Mouse (Mus musculus): Measurements from ENCODE around the gene Ptma. TPM values are rescaled to one million over a fixed set of nuclear protein-coding genes. Genes with fewer than 3 reads are reported as not detected.

Ptma gene
- polyA plus RNA-seq, 1 experiment, result 915 TPM

DNA sequence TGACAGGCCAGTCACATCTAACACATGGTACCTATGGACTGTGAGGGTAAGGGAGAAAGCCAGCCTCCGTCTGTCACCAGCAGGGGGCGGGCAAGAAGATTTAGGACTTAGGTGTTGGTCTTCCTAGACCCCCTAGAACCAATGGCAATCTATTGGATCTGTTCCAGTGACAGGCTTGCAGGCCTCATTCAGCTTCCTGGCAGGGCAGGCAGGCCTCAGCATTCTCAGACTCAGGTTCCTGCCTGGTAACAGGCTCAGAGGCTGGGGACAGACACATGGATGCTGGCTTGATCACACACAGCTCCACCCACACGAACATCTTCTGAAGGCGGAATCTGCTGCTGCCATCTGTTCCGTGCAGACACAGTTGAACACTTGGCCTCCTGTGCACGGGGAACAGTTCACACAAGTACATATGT, 25.4 kb upstream of the Ptma start:
- peak in 1 of 2 experiments; percentile 73 for DNase-seq (ENCODE audit: low read depth in 1 of 2, low spot score in 2 of 2)
- H3K4me3 ChIP-seq (ENCODE audit: extremely low read depth, insufficient read depth, insufficient read length), result no peak overlapping the region
- H3K36me3 ChIP-seq (ENCODE audit: control insufficient read depth, insufficient read depth, low read length), result no peaks in the 10 kb centered on the region
- H3K27ac ChIP-seq (ENCODE audit: insufficient read depth, low read length), result no peak overlapping the region; the same call in 1 of the 2 replicates
- 19% methylated on average over 6 of the region's 6 CpGs for WGBS
- H3K27me3 ChIP-seq (ENCODE audit: control insufficient read depth, insufficient read depth, low read length), result no peaks in the 10 kb centered on the region
- peaks cover 42% of the 10 kb centered on the region; the same call in 1 of the 2 replicates for H3K4me1 ChIP-seq (ENCODE audit: control insufficient read depth, insufficient read depth, insufficient read length)
- TF ChIP-seq CTCF (IDR thresholded peaks at IDR 0.05; ENCODE audit: extremely low read depth, insufficient read depth, insufficient read length, insufficient replicate concordance), result peak; percentile 53; the same call in 1 of the 2 replicates
- no peak for TF ChIP-seq POLR2A (IDR thresholded peaks at IDR 0.05; ENCODE audit: low read depth, low read length)

GRCm38 (mm10) chr1:86501559-86501958, 25.0 kb upstream of the Ptma start:
- no peak for TF ChIP-seq POLR2A (IDR thresholded peaks at IDR 0.05; ENCODE audit: low read depth, low read length)
- TF ChIP-seq CTCF (IDR thresholded peaks at IDR 0.05; ENCODE audit: extremely low read depth, insufficient read depth, insufficient read length, insufficient replicate concordance), result peak; percentile 82; the same call in 1 of the 2 replicates
- H3K27ac ChIP-seq (ENCODE audit: insufficient read depth, low read length), result no peak overlapping the region; the same call in 1 of the 2 replicates
- peak; percentile 83 to 87 for DNase-seq (ENCODE audit: low read depth in 1 of 2, low spot score in 2 of 2)
- peaks cover 42% of the 10 kb centered on the region; the same call in 1 of the 2 replicates for H3K4me1 ChIP-seq (ENCODE audit: control insufficient read depth, insufficient read depth, insufficient read length)
- no peaks in the 10 kb centered on the region for H3K27me3 ChIP-seq (ENCODE audit: control insufficient read depth, insufficient read depth, low read length)
- H3K36me3 ChIP-seq (ENCODE audit: control insufficient read depth, insufficient read depth, low read length), result no peaks in the 10 kb centered on the region
- WGBS, result 0% methylated on average over 4 of the region's 4 CpGs
- no peak overlapping the region for H3K4me3 ChIP-seq (ENCODE audit: extremely low read depth, insufficient read depth, insufficient read length)

GRCm38 (mm10) chr1:86502221-86503048, 24.1 kb upstream of the Ptma start:
- no peak for DNase-seq (ENCODE audit: low read depth in 1 of 2, low spot score in 2 of 2)

GRCm38 (mm10) chr1:86503165-86503747, 23.3 kb upstream of the Ptma start:
- Histone ChIP-seq H3K27me3 (ENCODE audit: control insufficient read depth, insufficient read depth, low read length) (no peaks in the 10 kb centered on the region), H3K36me3 (ENCODE audit: control insufficient read depth, insufficient read depth, low read length) (no peaks in the 10 kb centered on the region), H3K4me3 (ENCODE audit: extremely low read depth, insufficient read depth, insufficient read length) (peak overlapping the region; percentile 56; the same call in 1 of the 2 replicates), H3K4me1 (ENCODE audit: control insufficient read depth, insufficient read depth, insufficient read length) (peaks cover 28% of the 10 kb centered on the region; the same call in 1 of the 2 replicates), H3K27ac (ENCODE audit: insufficient read depth, low read length) (peak overlapping the region; percentile 84)
- no peak for TF ChIP-seq CTCF (IDR thresholded peaks at IDR 0.05; ENCODE audit: extremely low read depth, insufficient read depth, insufficient read length, insufficient replicate concordance)
- TF ChIP-seq POLR2A (IDR thresholded peaks at IDR 0.05; ENCODE audit: low read depth, low read length), result no peak
- WGBS, result 19% methylated on average over 16 of the region's 16 CpGs
- DNase-seq (ENCODE audit: low read depth in 1 of 2, low spot score in 2 of 2), result peak in 1 of 2 experiments; percentile 61

More at GRCm38 (mm10) chr1:86502221-86503048, 24.1 kb upstream of the Ptma start:
- peaks cover 34% of the 10 kb centered on the region; the same call in 1 of the 2 replicates for H3K4me1 ChIP-seq (ENCODE audit: control insufficient read depth, insufficient read depth, insufficient read length)
- H3K36me3 ChIP-seq (ENCODE audit: control insufficient read depth, insufficient read depth, low read length), result no peaks in the 10 kb centered on the region
- no peak for TF ChIP-seq CTCF (IDR thresholded peaks at IDR 0.05; ENCODE audit: extremely low read depth, insufficient read depth, insufficient read length, insufficient replicate concordance)
- no peak for TF ChIP-seq POLR2A (IDR thresholded peaks at IDR 0.05; ENCODE audit: low read depth, low read length)
- H3K4me3 ChIP-seq (ENCODE audit: extremely low read depth, insufficient read depth, insufficient read length), result no peak overlapping the region
- H3K27ac ChIP-seq (ENCODE audit: insufficient read depth, low read length), result no peak overlapping the region
- H3K27me3 ChIP-seq (ENCODE audit: control insufficient read depth, insufficient read depth, low read length), result no peaks in the 10 kb centered on the region
- 31% methylated on average over 17 of the region's 17 CpGs for WGBS

- H3K27ac ChIP-seq (ENCODE audit: insufficient read depth, low read length), result peak overlapping the region; percentile 84
- H3K4me1 ChIP-seq (ENCODE audit: control insufficient read depth, insufficient read depth, insufficient read length), result peaks cover 21% of the 10 kb centered on the region; the same call in 1 of the 2 replicates
- DNase-seq (ENCODE audit: low read depth in 1 of 2, low spot score in 2 of 2), result peak in 1 of 2 experiments; percentile 86
- no peaks in the 10 kb centered on the region for H3K36me3 ChIP-seq (ENCODE audit: control insufficient read depth, insufficient read depth, low read length)
- under 1% methylated on average over 64 of the region's 64 CpGs for WGBS
- TF ChIP-seq CTCF (IDR thresholded peaks at IDR 0.05; ENCODE audit: extremely low read depth, insufficient read depth, insufficient read length, insufficient replicate concordance), result peak; percentile 54; the same call in 1 of the 2 replicates
- TF ChIP-seq POLR2A (IDR thresholded peaks at IDR 0.05; ENCODE audit: low read depth, low read length), result peak; percentile 25; the same call in 1 of the 2 replicates
- H3K4me3 ChIP-seq (ENCODE audit: extremely low read depth, insufficient read depth, insufficient read length), result peak overlapping the region; percentile 56
- no peaks in the 10 kb centered on the region for H3K27me3 ChIP-seq (ENCODE audit: control insufficient read depth, insufficient read depth, low read length)
Measured at GRCm38 (mm10) chr1:86503906-86504696, 22.4 kb upstream of the Ptma start.
